ENCODE assay signal across 8 mouse cellular contexts in genomic region chr3:87886004-87886365, GRCm38 (mm10). TPM values are rescaled to one million over a fixed set of nuclear protein-coding genes. Genes with fewer than 3 reads are reported as not detected.
DNase-seq lines count a peak whose midpoint lies in the region; ATAC-seq and TF ChIP-seq lines count a peak whose summit lies in the region.

No protein-coding gene starts in this region.

- no peak for ATAC-seq in heart, embryonic 16.5 days (replicated peaks; ENCODE audit: extremely low read depth, insufficient read depth, low FRiP score)
- ATAC-seq in liver, embryonic 12.5 days = peak; percentile 4; the same call in 1 of the 2 replicates

- peak overlapping the region; percentile 55 for H3K4me3 ChIP-seq in spleen, adult 2 months (ENCODE audit: extremely low read depth, insufficient read depth, insufficient read length)
- H3K4me3 ChIP-seq in heart, embryonic 16.5 days (ENCODE audit: low read length) = peak overlapping the region; percentile 99
- peak overlapping the region; percentile 95 for H3K4me3 ChIP-seq in liver, embryonic 12.5 days
- H3K4me3 ChIP-seq in olfactory bulb, adult 2 months (ENCODE audit: insufficient read depth, low read depth, low read length) = peak overlapping the region; percentile 49

- peak overlapping the region; percentile 66 for H3K9ac ChIP-seq in heart, embryonic 16.5 days (ENCODE audit: low read length)
- peak overlapping the region; percentile 56; the same call in 1 of the 2 replicates for H3K9ac ChIP-seq in liver, embryonic 12.5 days

- TF ChIP-seq POLR2A in spleen, adult 2 months (IDR thresholded peaks at IDR 0.05; ENCODE audit: low read depth, low read length) = no peak
- no peak for TF ChIP-seq POLR2A in olfactory bulb, adult 2 months (IDR thresholded peaks at IDR 0.05; ENCODE audit: insufficient read depth, low read depth, low read length)

- H3K27me3 ChIP-seq in spleen, adult 2 months (ENCODE audit: control insufficient read depth, insufficient read depth, low read length) = no peaks in the 10 kb centered on the region
- H3K27me3 ChIP-seq in heart, embryonic 16.5 days (ENCODE audit: control insufficient read depth, insufficient read depth, low read length) = no peaks in the 10 kb centered on the region
- no peaks in the 10 kb centered on the region for H3K27me3 ChIP-seq in liver, embryonic 12.5 days (replicated peaks)

- H3K4me1 ChIP-seq in spleen, adult 2 months (ENCODE audit: control insufficient read depth, insufficient read depth, insufficient read length) = peaks cover 13% of the 10 kb centered on the region
- H3K4me1 ChIP-seq in heart, embryonic 16.5 days (ENCODE audit: control insufficient read depth, insufficient read depth, low read length) = peaks cover 18% of the 10 kb centered on the region
- peaks cover 28% of the 10 kb centered on the region for H3K4me1 ChIP-seq in liver, embryonic 12.5 days
- H3K4me1 ChIP-seq in olfactory bulb, adult 2 months (ENCODE audit: control insufficient read depth, insufficient read depth, low read length) = no peaks in the 10 kb centered on the region; the same call in 1 of the 2 replicates

- WGBS in spleen, adult 2 months = 10% methylated on average over 10 of the region's 10 CpGs
- 13% methylated on average over 10 of the region's 10 CpGs for WGBS in heart, embryonic 16.5 days
- 8% methylated on average over 10 of the region's 10 CpGs for WGBS in liver, embryonic 12.5 days (ENCODE audit: insufficient replicate concordance)
- 9% methylated on average over 10 of the region's 10 CpGs for WGBS in olfactory bulb, adult 2 months

- H3K27ac ChIP-seq in spleen, adult 2 months (ENCODE audit: insufficient read depth, low read length) = no peak overlapping the region
- no peak overlapping the region for H3K27ac ChIP-seq in heart, embryonic 16.5 days (ENCODE audit: low read length)
- peak overlapping the region; percentile 91 for H3K27ac ChIP-seq in liver, embryonic 12.5 days
- peak overlapping the region; percentile 25; the same call in 1 of the 2 replicates for H3K27ac ChIP-seq in olfactory bulb, adult 2 months (ENCODE audit: insufficient read depth, low read depth, low read length)

- peak overlapping the region; percentile 68 for H3K4me2 ChIP-seq in heart, embryonic 16.5 days (ENCODE audit: low read depth, low read length)
- peak overlapping the region; percentile 77 for H3K4me2 ChIP-seq in liver, embryonic 12.5 days

- TF ChIP-seq CTCF in spleen, adult 2 months (IDR thresholded peaks at IDR 0.05; ENCODE audit: extremely low read depth, insufficient read depth, insufficient read length, insufficient replicate concordance) = no peak
- TF ChIP-seq CTCF in olfactory bulb, adult 2 months (IDR thresholded peaks at IDR 0.05; ENCODE audit: insufficient read depth, low read depth, low read length) = no peak

- DNase-seq in gastrocnemius, adult 8-10 months (ENCODE audit: low spot score in 2 of 2) = peak; percentile 39 to 44
- DNase-seq in gastrocnemius, adult 18-20 months (ENCODE audit: low spot score) = no peak
- peak in 1 of 2 experiments; percentile 39 for DNase-seq in spleen, adult 2 months (ENCODE audit: low read depth in 1 of 2, low spot score in 2 of 2)
- DNase-seq in spleen, adult 12 weeks (ENCODE audit: low spot score) = no peak
- no peak for DNase-seq in frontal cortex, postnatal 36 days (ENCODE audit: low spot score in 2 of 2)

- no peaks in the 10 kb centered on the region; the same call in none of the 2 replicates for H3K9me3 ChIP-seq in heart, embryonic 16.5 days (replicated peaks; ENCODE audit: control insufficient read depth, low read length)
- H3K9me3 ChIP-seq in liver, embryonic 12.5 days (replicated peaks) = peaks cover 6% of the 10 kb centered on the region; the same call in 1 of the 2 replicates

- H3K36me3 ChIP-seq in spleen, adult 2 months (ENCODE audit: control insufficient read depth, insufficient read depth, low read length) = no peaks in the 10 kb centered on the region
- H3K36me3 ChIP-seq in heart, embryonic 16.5 days (ENCODE audit: control insufficient read depth, insufficient read depth) = peaks cover 3% of the 10 kb centered on the region; the same call in 1 of the 2 replicates
- H3K36me3 ChIP-seq in liver, embryonic 12.5 days = peaks cover 18% of the 10 kb centered on the region

RNA-seq across cellular contexts. Expression of gene Prcc, which starts 0.6 kb away (rescaled TPM):
- 10 to 100 TPM; 48.6 to 53.0 (median 52.0) TPM for total RNA-seq in gastrocnemius, adult 8-10 months (2022)
- total RNA-seq in gastrocnemius, adult 18-20 months (2021) = 10 to 100 TPM; 48.3 to 55.2 TPM
- 23.3 and 23.4 TPM in 2 replicates for polyA plus RNA-seq in spleen, adult 2 months (2012; rRNA removed)
- 10.6 and 12.1 TPM in 2 replicates for polyA plus RNA-seq in heart, embryonic 16.5 days (2015; fragmentation: Nextera tagmentation; extraction: Ambion mirVana)
- 8.7 and 8.9 TPM in 2 replicates for polyA plus RNA-seq in liver, embryonic 12.5 days (2016; fragmentation: Nextera tagmentation; extraction: Ambion mirVana)
- not detected in 2 replicates for polyA plus RNA-seq in olfactory bulb, adult 2 months (2012; ENCODE audit: insufficient read depth, insufficient read length, low replicate concordance, missing spikeins)

RNA-seq across cellular contexts. Expression of gene Hdgf, which starts 20.1 kb away (rescaled TPM):
- 100 to 1,000 TPM; 243 to 264 (median 254) TPM for total RNA-seq in gastrocnemius, adult 8-10 months (2022)
- 100 to 1,000 TPM; 219 to 232 TPM for total RNA-seq in gastrocnemius, adult 18-20 months (2021)
- 43.6 and 50.0 TPM in 2 replicates for polyA plus RNA-seq in spleen, adult 2 months (2012; rRNA removed)
- 74.3 and 134 TPM in 2 replicates for polyA plus RNA-seq in heart, embryonic 16.5 days (2015; fragmentation: Nextera tagmentation; extraction: Ambion mirVana)
- 393 and 400 TPM in 2 replicates for polyA plus RNA-seq in liver, embryonic 12.5 days (2016; fragmentation: Nextera tagmentation; extraction: Ambion mirVana)
- 549 TPM in 1 of 2 replicates, not detected in the other for polyA plus RNA-seq in olfactory bulb, adult 2 months (2012; ENCODE audit: insufficient read depth, insufficient read length, low replicate concordance, missing spikeins)

RNA-seq across cellular contexts. Expression of gene Mrpl24, which starts 33.3 kb away (rescaled TPM):
- total RNA-seq in gastrocnemius, adult 8-10 months (2022) = 10 to 100 TPM; 40.9 to 48.1 (median 45.8) TPM
- 10 to 100 TPM; 42.2 to 49.1 TPM for total RNA-seq in gastrocnemius, adult 18-20 months (2021)
- polyA plus RNA-seq in spleen, adult 2 months (2012; rRNA removed) = 24.3 and 34.6 TPM in 2 replicates
- 66.1 and 68.4 TPM in 2 replicates for polyA plus RNA-seq in heart, embryonic 16.5 days (2015; fragmentation: Nextera tagmentation; extraction: Ambion mirVana)
- polyA plus RNA-seq in liver, embryonic 12.5 days (2016; fragmentation: Nextera tagmentation; extraction: Ambion mirVana) = 57.0 and 57.3 TPM in 2 replicates
- not detected in 2 replicates for polyA plus RNA-seq in olfactory bulb, adult 2 months (2012; ENCODE audit: insufficient read depth, insufficient read length, low replicate concordance, missing spikeins)

RNA-seq across cellular contexts. Expression of gene Sh2d2a, which starts 39.4 kb away (rescaled TPM):
- not detected for total RNA-seq in gastrocnemius, adult 8-10 months (2022)
- total RNA-seq in gastrocnemius, adult 18-20 months (2021) = not detected
- 27.4 and 29.1 TPM in 2 replicates for polyA plus RNA-seq in spleen, adult 2 months (2012; rRNA removed)
- 3.3 and 8.9 TPM in 2 replicates for polyA plus RNA-seq in heart, embryonic 16.5 days (2015; fragmentation: Nextera tagmentation; extraction: Ambion mirVana)
- polyA plus RNA-seq in liver, embryonic 12.5 days (2016; fragmentation: Nextera tagmentation; extraction: Ambion mirVana) = 0.04 and 0.11 TPM in 2 replicates
- not detected in 2 replicates for polyA plus RNA-seq in olfactory bulb, adult 2 months (2012; ENCODE audit: insufficient read depth, insufficient read length, low replicate concordance, missing spikeins)

RNA-seq across cellular contexts. Expression of gene Isg20l2, which starts 44.1 kb away (rescaled TPM):
- 1 to 10 TPM; 5.8 to 7.6 (median 7.2) TPM for total RNA-seq in gastrocnemius, adult 8-10 months (2022)
- total RNA-seq in gastrocnemius, adult 18-20 months (2021) = 1 to 10 TPM; 6.3 to 8.1 TPM
- polyA plus RNA-seq in spleen, adult 2 months (2012; rRNA removed) = 14.3 and 17.4 TPM in 2 replicates
- 29.2 and 29.4 TPM in 2 replicates for polyA plus RNA-seq in heart, embryonic 16.5 days (2015; fragmentation: Nextera tagmentation; extraction: Ambion mirVana)
- polyA plus RNA-seq in liver, embryonic 12.5 days (2016; fragmentation: Nextera tagmentation; extraction: Ambion mirVana) = 51.9 and 52.2 TPM in 2 replicates
- not detected in 2 replicates for polyA plus RNA-seq in olfactory bulb, adult 2 months (2012; ENCODE audit: insufficient read depth, insufficient read length, low replicate concordance, missing spikeins)

Comparison
In these comparisons a context has a peak if more than half of its experiments do, and no peak if none do; other contexts are left out.
1. DNase-seq: peak in gastrocnemius, adult 8-10 months (2 of 2); none in gastrocnemius, adult 18-20 months (single experiment), spleen, adult 12 weeks (single experiment) and frontal cortex, postnatal 36 days (0 of 2).
2. H3K27ac ChIP-seq: peak in liver, embryonic 12.5 days (single experiment) and olfactory bulb, adult 2 months (single experiment); none in spleen, adult 2 months (single experiment) and heart, embryonic 16.5 days (single experiment).
3. H3K4me3 ChIP-seq: peak in every context shown above with its lines; median percentile 99 in heart, embryonic 16.5 days; 95 in liver, embryonic 12.5 days; 55 in spleen, adult 2 months; 49 in olfactory bulb, adult 2 months.